Mouse (Mus musculus) megakaryocyte, embryonic 14.5 days (primary cell): Measurements from ENCODE around the gene Prrc2a.

Experiments
- FLI1 ChIP-seq: IDR thresholded peaks from 2 replicates; pipeline ENCODE4 v1.6.1; 2012; ENCODE audit warnings: low read length, inconsistent platforms, mixed read lengths
- GATA1 ChIP-seq: IDR thresholded peaks from 3 replicates; pipeline ENCODE4 v1.6.1; 2012; ENCODE audit warnings: mixed read lengths, low read length, inconsistent platforms, borderline replicate concordance

GRCm38 (mm10) chr17:35187345-35187744, 22.6 kb upstream of the Prrc2a start:
- TF ChIP-seq GATA1 (no peak), FLI1 (no peak)
